Mouse (Mus musculus) lung, adult 18-20 months (tissue): ENCODE results near the gene Timp3.

ENCODE experiments used
- DNase-seq, 2 experiments: peaks; one replicate each; pipeline ENCODE4 v3.0.0; 2022; ENCODE audit warnings: mixed read lengths in 2 of 2

Gene Timp3

DNA sequence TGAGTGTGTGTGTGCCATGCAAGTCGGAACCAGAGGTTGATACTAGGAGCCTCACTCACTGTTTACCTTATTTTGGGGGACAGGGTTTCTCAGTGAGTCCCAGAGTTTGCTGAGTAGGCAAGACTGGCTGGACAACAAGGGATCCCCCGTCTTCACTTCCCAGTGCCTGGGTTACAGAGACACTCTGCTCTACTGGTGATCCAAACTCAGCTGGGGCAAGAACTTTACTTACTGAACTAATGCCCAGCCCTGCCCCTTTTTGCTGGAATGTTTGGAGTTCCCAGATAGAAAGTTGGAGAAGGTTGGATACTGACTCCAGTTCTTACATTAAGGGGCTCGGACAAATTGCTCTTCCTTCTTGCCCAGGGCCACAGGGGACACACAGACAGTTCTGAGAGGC is 89.2 kb downstream of the Timp3 start:
- no peak for DNase-seq

GRCm38 (mm10) chr10:86389913-86390312 is 89.7 kb downstream of the Timp3 start:
- peak in 1 of 2 experiments; percentile 33 for DNase-seq

DNA sequence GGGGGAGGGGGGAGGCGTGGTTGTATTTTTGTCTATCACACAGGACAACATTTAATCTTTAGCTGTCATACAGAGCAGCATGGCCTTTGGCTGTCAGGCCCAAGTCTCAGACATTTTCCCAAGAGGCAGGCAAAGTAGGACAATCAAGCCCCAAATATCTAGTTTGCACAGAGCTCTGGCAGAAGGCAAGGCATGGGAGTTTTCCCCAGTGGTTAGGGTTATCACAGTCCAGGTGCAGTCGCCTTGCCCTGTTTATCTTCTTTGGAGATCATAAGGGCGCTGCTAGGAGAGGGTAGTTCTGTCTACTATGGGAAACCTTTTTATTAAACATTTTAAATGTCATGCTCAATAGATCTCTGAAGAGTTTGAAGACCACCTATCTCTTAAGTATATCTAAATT is 92.2 kb downstream of the Timp3 start:
- no peak for DNase-seq

GRCm38 (mm10) chr10:86397577-86398346 is 97.6 kb downstream of the Timp3 start:
- DNase-seq = no peak

DNA sequence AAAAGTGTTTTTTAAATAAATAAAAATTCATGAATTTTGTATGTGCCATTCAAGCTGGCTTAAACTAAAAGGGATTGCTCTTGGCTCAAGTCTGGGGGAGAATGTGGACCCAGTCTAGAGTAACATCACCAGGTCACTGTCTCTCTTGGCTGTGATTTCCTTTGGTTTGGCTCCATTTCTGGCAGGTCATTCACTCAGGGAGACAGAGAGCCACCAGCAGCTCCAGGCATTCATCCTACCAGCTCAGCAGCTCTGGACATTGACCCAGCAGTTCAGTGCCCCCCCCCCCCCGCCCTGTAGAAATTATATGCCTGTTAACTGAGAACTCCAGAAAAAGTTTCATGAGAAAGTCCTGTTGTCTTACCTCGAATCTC is 98.2 kb downstream of the Timp3 start:
- DNase-seq = no peak
